Mouse (Mus musculus) thymus, postnatal 10 days (tissue): ENCODE measurements at regions not wholly inside any gene's neighbourhood (a gene's known extent, or its start where the extent isn't known, plus 50 kb on each side); places are given as distances from the start of the nearest gene placed in this dataset.
A peak's percentile ranks its signal among the peaks of the same experiment; 100 is the strongest.

Experiments
- DNase-seq, 2 experiments: peaks; one replicate each; pipeline ENCODE4 v3.0.0; 2021; ENCODE audit warnings: low spot score in 2 of 2

GRCm38 (mm10) chr14:101382838-101383237 lies 182.7 kb upstream of the Prr30 start:
- no peak for DNase-seq

- no peak for DNase-seq
Observed at GRCm38 (mm10) chr14:101381943-101382342, 181.8 kb upstream of the Prr30 start.

- DNase-seq, result no peak
Observed at GRCm38 (mm10) chr14:101379663-101380006, 179.5 kb upstream of the Prr30 start.

- peak in 1 of 2 experiments; percentile 15 for DNase-seq
Observed at GRCm38 (mm10) chr14:101378965-101379662, 179.0 kb upstream of the Prr30 start.

GRCm38 (mm10) chr14:101378545-101378944 lies 178.4 kb upstream of the Prr30 start:
- DNase-seq, result no peak

- DNase-seq, result no peak
Observed at GRCm38 (mm10) chr14:101376690-101377089, 176.6 kb upstream of the Prr30 start.

- DNase-seq, result no peak
Observed at GRCm38 (mm10) chr14:101375833-101376232, 175.7 kb upstream of the Prr30 start.

- DNase-seq, result no peak
Observed at GRCm38 (mm10) chr14:101373864-101374263, 173.7 kb upstream of the Prr30 start.

GRCm38 (mm10) chr14:101359860-101360259 lies 159.7 kb upstream of the Prr30 start:
- no peak for DNase-seq

- no peak for DNase-seq
Observed at GRCm38 (mm10) chr14:101353009-101353378, 152.9 kb upstream of the Prr30 start.

- no peak for DNase-seq
Observed at GRCm38 (mm10) chr14:101352046-101353008, 152.2 kb upstream of the Prr30 start.

GRCm38 (mm10) chr14:101340331-101340730 lies 140.2 kb upstream of the Prr30 start:
- DNase-seq, result no peak

- no peak for DNase-seq
Observed at GRCm38 (mm10) chr14:101332015-101332414, 131.9 kb upstream of the Prr30 start.

GRCm38 (mm10) chr14:101327421-101327820 lies 127.3 kb upstream of the Prr30 start:
- DNase-seq, result no peak

GRCm38 (mm10) chr14:101326477-101326941 lies 126.4 kb upstream of the Prr30 start:
- DNase-seq, result no peak

GRCm38 (mm10) chr14:101323361-101323760 lies 123.2 kb upstream of the Prr30 start:
- no peak for DNase-seq

- DNase-seq, result no peak
Observed at GRCm38 (mm10) chr14:101307920-101308319, 107.8 kb upstream of the Prr30 start.

GRCm38 (mm10) chr14:101304487-101305032 lies 104.4 kb upstream of the Prr30 start:
- DNase-seq, result no peak

GRCm38 (mm10) chr14:101297841-101298240 lies 97.7 kb upstream of the Prr30 start:
- no peak for DNase-seq

GRCm38 (mm10) chr14:101294693-101295092 lies 94.6 kb upstream of the Prr30 start:
- no peak for DNase-seq

GRCm38 (mm10) chr14:101287755-101288154 lies 87.6 kb upstream of the Prr30 start:
- DNase-seq, result no peak

GRCm38 (mm10) chr14:101269048-101269789 lies 69.1 kb upstream of the Prr30 start:
- DNase-seq, result no peak
